Mouse (Mus musculus) mesoderm, embryonic 11.5 days (tissue): ENCODE measurements at regions not wholly inside any gene's neighbourhood (a gene's known extent, or its start where the extent isn't known, plus 50 kb on each side); places are given as distances from the start of the nearest gene placed in this dataset.

ENCODE experiments used
- DNase-seq: peaks from one replicate; pipeline ENCODE4 v3.0.0-alpha.2; 2012; ENCODE audit warnings: low read depth, low spot score

- no peak for DNase-seq
Measured at GRCm38 (mm10) chr12:79944714-79945493, 167.9 kb downstream of the Zfp36l1 start.

DNA sequence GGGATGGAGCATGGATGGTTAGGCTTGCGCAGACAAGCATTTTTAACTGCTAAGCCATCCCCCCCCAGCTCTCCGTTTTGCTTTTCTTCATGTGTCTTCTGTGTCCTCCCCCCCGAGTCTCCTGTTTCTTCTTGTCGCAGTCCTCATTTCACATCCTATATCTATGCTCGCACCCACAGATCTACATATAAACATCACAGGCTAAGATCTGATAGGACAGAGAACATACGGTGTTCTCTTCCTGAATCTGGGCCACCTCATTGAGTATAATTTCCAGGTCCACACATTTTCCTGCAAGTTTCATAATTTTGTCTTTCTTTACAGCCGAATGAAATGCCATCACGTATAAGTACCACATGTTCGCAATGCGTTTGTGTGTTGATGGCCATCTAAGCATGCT is 168.7 kb downstream of the Zfp36l1 start:
- DNase-seq, result no peak

- no peak for DNase-seq
Measured at GRCm38 (mm10) chr12:79942563-79943131, 170.2 kb downstream of the Zfp36l1 start.

DNA sequence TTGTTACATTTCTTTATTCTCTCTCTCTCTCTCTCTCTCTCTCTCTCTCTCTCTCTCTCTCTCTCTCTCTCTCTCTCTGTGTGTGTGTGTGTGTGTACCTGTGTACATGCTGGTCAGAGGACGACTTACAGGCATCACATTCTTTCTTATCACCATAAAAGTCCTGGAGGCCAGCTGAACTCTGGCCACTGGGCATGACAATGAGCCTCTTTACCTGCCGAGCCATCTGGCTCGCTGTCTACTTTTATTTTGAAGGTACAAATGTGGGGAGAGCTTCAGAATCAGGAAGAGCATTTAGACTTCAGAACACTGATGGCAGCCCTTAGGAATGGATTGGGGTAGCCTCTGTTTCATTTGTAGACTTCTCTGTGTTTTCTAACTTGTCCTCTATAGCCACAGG is 171.0 kb downstream of the Zfp36l1 start:
- DNase-seq, result no peak

- no peak for DNase-seq
Measured at GRCm38 (mm10) chr12:79939436-79939835, 173.4 kb downstream of the Zfp36l1 start.

DNA sequence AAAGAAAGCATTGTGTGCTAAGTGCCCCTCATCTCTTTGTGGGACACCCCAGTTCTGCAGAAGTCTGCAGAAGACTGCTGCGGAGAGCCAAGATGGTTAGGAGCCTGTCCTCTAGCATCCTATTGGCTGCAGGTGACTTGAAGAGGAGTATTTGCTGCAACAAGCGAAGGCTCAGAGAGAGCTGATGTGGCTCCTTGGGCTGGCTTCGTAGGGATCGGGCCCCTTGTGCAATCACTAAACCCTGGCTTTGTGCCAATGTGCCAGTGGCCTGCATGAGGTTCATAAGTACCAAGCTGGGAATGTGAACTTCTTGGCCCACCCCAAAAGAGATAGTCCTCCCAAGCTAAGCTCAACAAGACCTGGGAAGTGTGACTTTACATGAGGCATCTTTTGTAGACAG is 174.9 kb downstream of the Zfp36l1 start:
- no peak for DNase-seq

- DNase-seq, result no peak
Measured at GRCm38 (mm10) chr12:79936698-79937097, 176.1 kb downstream of the Zfp36l1 start.

- no peak for DNase-seq
Measured at GRCm38 (mm10) chr12:79934091-79934490, 178.7 kb downstream of the Zfp36l1 start.

DNA sequence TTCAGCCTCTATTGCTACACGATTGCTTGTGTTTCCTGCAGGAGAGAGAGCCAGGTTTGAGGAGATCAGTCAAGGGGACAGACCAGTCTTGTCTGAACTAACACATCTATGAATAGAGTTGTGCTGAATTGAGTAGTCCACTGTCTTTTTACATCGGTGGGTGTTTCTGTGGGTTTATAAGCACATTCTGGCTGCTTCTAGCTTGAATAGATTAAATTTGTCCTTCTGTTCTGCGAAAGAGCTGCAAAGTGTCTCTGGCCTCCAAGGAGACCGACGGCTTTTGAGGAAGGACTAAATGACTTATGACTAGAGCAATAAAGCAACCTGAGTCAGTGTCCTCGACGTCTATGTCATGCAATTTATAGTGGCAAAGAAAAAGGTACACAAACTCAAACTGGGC is 179.9 kb downstream of the Zfp36l1 start:
- no peak for DNase-seq

DNA sequence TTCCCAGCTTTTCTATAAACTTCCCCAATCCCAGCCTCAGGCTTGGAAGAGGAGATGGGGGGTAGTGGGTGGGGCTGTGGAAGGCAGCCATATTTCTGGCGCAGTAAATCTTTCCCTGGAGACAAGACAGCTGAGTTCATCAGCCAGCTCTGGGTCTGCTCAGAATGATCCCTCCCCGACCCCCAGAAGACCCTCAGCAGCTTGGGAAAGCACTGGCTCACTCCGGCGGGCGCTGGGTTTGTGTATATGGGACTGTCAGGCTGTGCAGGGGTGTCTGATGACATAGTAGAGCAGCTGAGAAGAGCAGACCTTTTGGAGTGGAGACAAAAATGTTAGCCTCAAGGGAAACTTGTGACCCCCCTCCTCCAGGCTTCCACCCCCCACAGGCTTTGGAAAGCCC is 181.4 kb downstream of the Zfp36l1 start:
- DNase-seq, result peak; percentile 70

- no peak for DNase-seq
Measured at GRCm38 (mm10) chr12:79929846-79930245, 183.0 kb downstream of the Zfp36l1 start.

GRCm38 (mm10) chr12:79928739-79929380 is 184.0 kb downstream of the Zfp36l1 start:
- peak; percentile 81 for DNase-seq

- DNase-seq, result peak; percentile 79
Measured at GRCm38 (mm10) chr12:79928298-79928697, 184.5 kb downstream of the Zfp36l1 start.

- no peak for DNase-seq
Measured at GRCm38 (mm10) chr12:79925704-79926588, 186.9 kb downstream of the Zfp36l1 start.

DNA sequence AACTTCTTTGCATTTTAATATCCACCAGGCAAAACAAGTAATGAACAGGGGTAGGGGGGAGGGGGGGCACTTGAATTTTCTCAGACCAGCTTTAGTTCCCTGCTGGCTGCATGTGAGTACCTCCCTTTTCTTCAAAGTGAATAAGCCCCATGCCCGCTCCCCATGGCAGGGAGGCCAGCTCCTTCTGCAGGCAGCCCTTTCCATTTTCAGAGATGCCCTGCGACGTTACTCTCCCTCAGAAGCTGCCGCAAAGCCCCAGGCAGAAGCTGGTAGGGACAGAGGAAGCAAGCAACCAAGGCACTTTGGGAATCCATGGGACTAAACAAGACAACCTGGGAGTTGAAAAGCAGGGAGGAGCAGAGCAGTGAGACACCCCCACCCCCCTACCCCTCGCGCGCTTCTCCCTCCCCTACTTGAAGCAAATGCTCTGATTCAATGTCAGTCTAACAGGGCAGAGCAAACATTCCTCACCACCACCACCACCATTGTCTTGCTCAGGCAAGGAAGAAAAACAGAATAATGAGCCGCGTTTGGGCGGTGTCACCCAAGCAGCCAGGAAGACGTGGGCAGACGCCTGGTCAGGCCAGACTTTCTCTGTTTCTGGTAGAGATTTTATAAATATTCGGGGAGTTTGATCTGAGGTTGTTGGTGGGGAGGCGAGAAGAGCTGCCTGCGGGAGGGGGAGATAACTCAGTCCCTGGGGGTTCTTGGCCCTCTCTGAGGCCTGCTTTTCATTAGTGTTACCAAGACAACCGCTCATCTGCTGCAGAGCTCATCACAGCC is 187.7 kb downstream of the Zfp36l1 start:
- DNase-seq, result peak; percentile 76

- no peak for DNase-seq
Measured at GRCm38 (mm10) chr12:79923811-79924210, 189.0 kb downstream of the Zfp36l1 start.

- no peak for DNase-seq
Measured at GRCm38 (mm10) chr12:79921786-79922185, 191.0 kb downstream of the Zfp36l1 start.

DNA sequence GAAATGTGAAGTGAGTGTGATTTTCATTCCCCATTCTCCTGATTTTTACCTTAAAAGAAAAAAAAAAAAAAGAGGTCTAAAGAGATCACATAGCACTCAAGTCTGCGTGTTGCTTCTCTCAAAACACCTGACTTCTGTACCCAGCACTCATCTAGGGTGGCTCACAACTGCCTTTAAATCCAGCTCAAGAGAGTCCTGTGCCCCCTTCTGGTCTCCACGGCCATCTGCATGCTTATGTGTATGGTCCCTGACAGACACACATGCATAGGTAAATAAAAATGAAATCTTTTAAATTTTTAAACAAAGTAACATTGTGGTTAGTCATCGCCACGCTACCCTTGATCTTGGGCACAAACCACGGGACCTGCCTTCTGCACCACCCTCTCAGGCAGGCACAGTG is 193.8 kb downstream of the Zfp36l1 start:
- no peak for DNase-seq

GRCm38 (mm10) chr12:79917634-79918289 is 195.1 kb downstream of the Zfp36l1 start:
- no peak for DNase-seq

DNA sequence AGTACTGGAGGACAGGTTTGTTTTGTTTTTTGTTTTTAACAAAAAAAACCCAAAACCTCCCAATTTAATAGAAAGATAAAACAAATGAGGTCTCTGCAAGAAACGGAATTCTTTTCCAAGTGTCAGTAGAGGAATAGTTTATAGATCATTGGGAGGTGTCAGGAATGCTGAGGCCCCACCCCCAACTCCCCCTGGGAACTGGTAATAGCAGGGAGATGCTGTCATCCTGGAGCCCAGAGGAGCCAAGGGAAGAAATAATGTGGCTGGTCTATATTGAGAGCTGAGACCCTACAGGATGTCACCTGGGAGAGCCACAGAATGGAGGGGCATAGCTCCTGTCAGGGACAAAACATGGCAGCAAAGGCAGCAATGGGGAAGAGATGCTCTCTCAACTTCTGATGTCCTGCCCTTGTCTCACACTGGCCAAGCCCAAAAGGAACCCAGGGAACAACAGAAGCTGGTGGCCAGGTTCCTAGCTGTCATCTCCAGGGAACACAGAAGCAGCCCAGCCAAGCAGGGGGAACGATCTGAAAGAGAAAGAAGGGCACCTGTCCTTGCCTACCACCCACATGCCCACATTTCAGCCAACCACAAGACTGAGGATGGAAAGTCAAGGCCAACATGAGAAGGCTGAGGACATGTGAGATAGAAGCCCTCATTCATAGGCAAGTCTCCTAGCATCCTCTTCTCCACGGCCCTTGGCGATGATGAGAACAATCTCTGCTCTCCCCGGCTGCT is 195.7 kb downstream of the Zfp36l1 start:
- DNase-seq, result no peak
